Mouse (Mus musculus) thymus, postnatal 4 days (tissue): ENCODE measurements around the gene Unc5b.

Experiments used
- DNase-seq: peaks from one replicate; pipeline ENCODE4 v3.0.0; 2021

The Unc5b gene

GRCm38 (mm10) chr10:60797682-60798422, 33.5 kb downstream of the Unc5b start:
- no peak for DNase-seq

GRCm38 (mm10) chr10:60796474-60796873, 34.9 kb downstream of the Unc5b start:
- no peak for DNase-seq

- DNase-seq, result no peak
Measured at GRCm38 (mm10) chr10:60796028-60796427, 35.4 kb downstream of the Unc5b start.

- no peak for DNase-seq
Measured at GRCm38 (mm10) chr10:60794792-60795191, 36.6 kb downstream of the Unc5b start.

GRCm38 (mm10) chr10:60794374-60794773, 37.0 kb downstream of the Unc5b start:
- no peak for DNase-seq

GRCm38 (mm10) chr10:60792841-60793240, 38.5 kb downstream of the Unc5b start:
- no peak for DNase-seq

- no peak for DNase-seq
Measured at GRCm38 (mm10) chr10:60792365-60792764, 39.0 kb downstream of the Unc5b start.

- no peak for DNase-seq
Measured at GRCm38 (mm10) chr10:60790912-60791311, 40.5 kb downstream of the Unc5b start.

- DNase-seq, result no peak
Measured at GRCm38 (mm10) chr10:60787303-60788074, 43.9 kb downstream of the Unc5b start.

GRCm38 (mm10) chr10:60783608-60784007, 47.8 kb downstream of the Unc5b start:
- DNase-seq, result no peak

- peak; percentile 87 for DNase-seq
Measured at GRCm38 (mm10) chr10:60779628-60780027, 51.8 kb downstream of the Unc5b start.

- DNase-seq, result peak; percentile 82
Measured at GRCm38 (mm10) chr10:60778542-60778941, 52.8 kb downstream of the Unc5b start.

GRCm38 (mm10) chr10:60775473-60775872, 55.9 kb downstream of the Unc5b start:
- DNase-seq, result peak; percentile 49

- DNase-seq, result no peak
Measured at GRCm38 (mm10) chr10:60774616-60775015, 56.8 kb downstream of the Unc5b start.

- DNase-seq, result no peak
Measured at GRCm38 (mm10) chr10:60770855-60771254, 60.5 kb downstream of the Unc5b start.

GRCm38 (mm10) chr10:60768614-60769013, 62.8 kb downstream of the Unc5b start:
- DNase-seq, result no peak

- no peak for DNase-seq
Measured at GRCm38 (mm10) chr10:60767400-60767799, 64.0 kb downstream of the Unc5b start.

- no peak for DNase-seq
Measured at GRCm38 (mm10) chr10:60762126-60762525, 69.3 kb downstream of the Unc5b start.

- peak; percentile 92 for DNase-seq
Measured at GRCm38 (mm10) chr10:60760377-60760776, 71.0 kb downstream of the Unc5b start.

- peak; percentile 76 for DNase-seq
Measured at GRCm38 (mm10) chr10:60756992-60757391, 74.4 kb downstream of the Unc5b start.

- DNase-seq, result no peak
Measured at GRCm38 (mm10) chr10:60756146-60756545, 75.2 kb downstream of the Unc5b start.

GRCm38 (mm10) chr10:60753941-60754340, 77.4 kb downstream of the Unc5b start:
- no peak for DNase-seq

- peak; percentile 68 for DNase-seq
Measured at GRCm38 (mm10) chr10:60753261-60753660, 78.1 kb downstream of the Unc5b start.
